Mouse (Mus musculus) cerebellum, adult 9-10 months (tissue): ENCODE results near the gene Ccl6.

Experiments
- DNase-seq: peaks from one replicate; pipeline ENCODE4 v3.0.0; 2022

Gene Ccl6

DNA sequence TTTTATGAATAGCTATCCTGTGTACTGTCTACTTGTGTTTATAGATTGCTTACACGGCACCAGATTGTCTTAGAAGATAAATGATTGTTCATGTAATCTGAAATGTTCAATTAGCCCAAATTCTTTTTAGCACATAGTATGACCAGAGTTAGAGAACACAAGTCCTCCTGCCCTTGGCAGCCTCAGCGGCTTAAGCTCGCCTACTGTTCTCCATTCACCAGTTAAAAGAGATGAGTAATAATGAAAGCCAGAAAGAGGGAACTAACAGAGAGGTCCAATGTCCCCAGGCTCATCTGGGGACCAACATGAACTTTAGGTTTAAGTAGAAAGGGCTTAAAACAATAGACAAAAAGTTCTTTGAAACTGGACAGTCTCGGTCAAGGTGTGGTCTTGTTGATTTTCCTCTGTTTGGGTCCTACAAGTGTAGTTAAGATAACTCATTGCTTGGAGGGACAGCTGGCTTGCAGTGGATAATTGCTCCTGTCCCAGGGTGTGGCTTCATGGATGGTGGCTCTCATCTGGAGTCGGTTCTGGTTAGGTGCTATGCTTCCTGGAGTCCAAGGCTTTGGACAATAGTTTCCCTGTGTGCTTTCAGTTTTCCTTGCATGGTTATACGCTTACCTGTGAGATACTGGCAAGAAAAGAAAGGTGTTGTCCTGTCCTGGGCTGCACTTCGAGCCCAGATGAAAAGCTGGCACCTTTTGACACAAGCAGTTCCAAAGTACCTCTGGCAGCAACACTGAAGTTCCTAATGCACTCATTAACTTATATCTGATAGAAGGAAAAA, 3.0 kb upstream of the Ccl6 start:
- DNase-seq: no peak

DNA sequence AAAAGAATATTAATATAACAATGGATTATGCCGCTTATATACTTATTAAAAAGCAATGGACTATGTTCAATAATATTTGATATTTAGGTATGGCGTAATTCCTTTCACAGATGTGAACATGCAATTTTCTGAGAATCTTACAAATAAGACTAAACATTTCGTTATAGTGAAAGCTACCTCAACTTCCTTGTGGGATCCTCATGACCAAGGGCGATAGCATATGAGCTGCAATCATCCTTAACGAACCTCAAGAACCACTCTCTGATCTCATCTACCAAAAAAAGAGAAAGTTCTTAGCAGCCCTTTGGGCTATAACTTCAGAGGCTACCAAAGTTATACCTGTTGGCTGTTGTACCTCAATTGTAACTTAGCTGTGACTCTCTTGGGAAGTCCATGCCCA, 566 bp upstream of the Ccl6 start:
- no peak for DNase-seq

GRCm38 (mm10) chr11:83584232-83584631, 8.7 kb downstream of the Ccl6 start:
- no peak for DNase-seq

DNA sequence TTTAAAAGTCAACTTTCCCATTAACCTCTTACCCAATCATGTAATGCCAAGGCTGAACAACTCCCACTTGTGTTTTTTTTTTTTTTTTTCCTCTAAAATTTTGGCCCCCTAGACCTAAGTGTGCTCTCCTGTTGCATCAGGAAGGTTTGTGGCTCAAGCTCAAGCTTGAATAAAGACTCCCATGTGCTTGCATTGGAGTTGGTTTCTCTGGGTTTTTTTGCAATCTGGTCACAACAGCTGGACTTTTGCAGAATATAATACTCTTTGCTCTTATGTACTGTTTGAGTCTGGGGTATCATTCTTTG, 9.5 kb downstream of the Ccl6 start:
- no peak for DNase-seq

GRCm38 (mm10) chr11:83582626-83583449, 10.0 kb downstream of the Ccl6 start:
- DNase-seq: no peak

GRCm38 (mm10) chr11:83581626-83582610, 11.0 kb downstream of the Ccl6 start:
- no peak for DNase-seq

GRCm38 (mm10) chr11:83580699-83581232, 12.1 kb downstream of the Ccl6 start:
- DNase-seq: no peak

GRCm38 (mm10) chr11:83578999-83579398, 13.9 kb downstream of the Ccl6 start:
- DNase-seq: no peak

DNA sequence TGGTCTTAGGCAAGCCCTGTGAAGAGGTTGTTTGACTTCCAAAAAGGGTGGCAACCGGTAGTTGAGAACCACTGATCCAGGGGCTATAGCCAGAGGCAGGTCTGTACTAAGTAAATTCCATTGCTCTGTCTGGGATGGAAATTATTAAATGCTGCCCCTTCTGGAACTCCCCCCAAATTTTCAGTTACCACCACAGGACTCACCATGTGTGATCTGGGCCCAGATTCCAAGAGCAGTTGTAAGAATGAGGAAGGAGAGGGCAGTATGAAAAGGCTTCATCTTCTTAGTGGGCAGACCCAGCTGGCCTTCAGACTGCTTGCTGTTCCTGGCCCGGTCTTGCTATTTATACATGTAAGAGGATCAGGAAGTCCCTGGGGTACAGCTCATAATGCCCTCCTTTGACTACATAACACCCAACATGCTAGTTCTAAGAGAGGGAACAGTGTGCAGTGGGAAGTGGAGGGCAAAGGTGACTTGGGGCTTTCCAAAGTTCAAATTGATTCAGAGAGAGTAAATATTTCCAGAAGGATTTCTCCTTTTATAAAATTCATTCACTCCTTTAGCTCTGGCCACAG, 14.6 kb downstream of the Ccl6 start, which contains the start of gene Ccl9:
Gene Ccl9 (minus strand): TSS at position 451 of the 575 bp plus-strand sequence.
- no peak for DNase-seq

DNA sequence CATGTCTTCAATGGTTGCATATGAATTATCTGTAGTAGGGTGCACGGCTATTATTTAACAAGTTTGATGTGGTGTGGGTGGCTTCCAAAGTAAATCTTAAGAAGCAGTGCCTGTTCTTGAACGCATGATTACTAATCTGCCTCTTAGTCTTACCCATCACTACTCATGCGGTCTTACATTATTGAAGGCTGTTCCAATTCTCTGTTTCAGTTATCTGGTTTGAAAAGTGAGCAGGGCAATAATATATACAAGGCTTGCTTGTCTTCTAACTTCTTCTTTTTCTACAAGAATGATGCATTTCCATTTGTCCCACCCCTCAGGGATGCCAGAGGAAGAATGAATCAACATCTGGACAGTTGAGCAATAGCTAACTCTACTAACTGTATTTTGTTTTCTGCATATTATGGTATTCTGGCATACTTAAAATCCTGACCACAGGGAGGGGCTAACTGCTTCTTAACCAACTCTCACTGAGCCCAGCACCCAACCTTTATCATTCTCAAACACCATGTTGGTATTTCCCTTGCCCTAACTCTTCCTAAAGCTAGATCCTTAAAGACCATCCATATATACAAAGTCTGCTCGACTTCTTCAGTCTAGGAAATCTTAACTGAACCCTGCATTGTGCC, 15.8 kb downstream of the Ccl6 start:
- DNase-seq: no peak

GRCm38 (mm10) chr11:83572834-83573233, 20.1 kb downstream of the Ccl6 start:
- DNase-seq: no peak

GRCm38 (mm10) chr11:83572223-83572622, 20.7 kb downstream of the Ccl6 start:
- DNase-seq: no peak

DNA sequence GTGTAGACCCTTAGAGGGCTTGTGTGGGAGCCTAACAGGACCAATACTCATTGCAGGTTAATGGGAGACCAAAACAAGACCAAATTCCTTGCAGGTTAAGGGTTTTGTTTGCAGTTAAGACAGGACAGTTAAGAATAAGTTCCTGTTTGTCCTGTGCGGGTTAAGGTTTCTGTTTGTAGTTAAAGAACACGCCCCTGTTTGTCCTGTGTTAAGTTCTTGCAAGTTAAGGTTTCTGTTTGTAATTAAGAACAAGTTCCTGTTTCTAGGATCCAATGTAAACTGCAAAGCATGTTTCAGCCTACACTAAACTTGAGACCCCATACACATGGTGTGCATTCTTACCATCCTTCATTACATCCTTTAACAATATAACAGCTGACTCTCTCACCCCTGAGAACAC, 22.7 kb downstream of the Ccl6 start:
- DNase-seq: no peak

GRCm38 (mm10) chr11:83569249-83569648, 23.6 kb downstream of the Ccl6 start:
- DNase-seq: no peak

GRCm38 (mm10) chr11:83568786-83569185, 24.1 kb downstream of the Ccl6 start:
- no peak for DNase-seq

DNA sequence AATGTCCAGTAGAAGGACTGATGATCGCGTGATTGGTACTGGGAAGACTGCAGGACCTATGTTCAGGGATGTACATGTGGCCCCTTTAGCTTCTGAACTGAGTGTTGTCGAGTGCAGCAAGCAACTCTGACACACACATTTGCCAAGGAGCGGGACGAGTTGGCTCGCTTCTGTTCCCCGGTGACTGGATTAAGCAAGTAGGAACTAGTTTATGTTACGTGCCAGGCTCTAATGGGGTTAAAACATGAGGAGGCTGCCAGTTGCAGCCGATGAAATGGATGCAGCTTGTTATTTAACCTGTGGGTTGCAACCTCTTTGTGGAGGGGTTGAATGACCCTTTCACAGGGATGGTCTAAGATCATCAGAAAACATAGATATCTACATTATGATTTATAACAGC, 24.8 kb downstream of the Ccl6 start:
- no peak for DNase-seq

DNA sequence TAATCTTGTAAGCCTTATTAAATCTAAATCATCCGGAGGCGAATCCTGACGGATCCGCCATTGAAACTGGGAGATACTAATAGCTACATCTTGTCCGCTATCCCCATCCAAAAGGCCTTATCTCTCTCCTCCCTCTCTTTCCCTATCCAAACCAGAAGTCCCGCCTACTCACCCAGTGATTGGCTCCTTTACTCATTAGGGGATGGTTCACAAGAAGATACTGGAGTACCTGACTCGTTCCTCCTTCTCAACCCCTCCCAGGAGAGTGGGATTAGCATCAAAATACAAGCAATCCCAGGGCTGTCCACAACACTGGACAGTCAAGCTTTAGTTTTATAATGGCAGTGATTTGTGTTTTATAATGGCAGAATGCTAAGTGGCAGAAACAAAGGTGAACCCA, 25.6 kb downstream of the Ccl6 start:
- no peak for DNase-seq

DNA sequence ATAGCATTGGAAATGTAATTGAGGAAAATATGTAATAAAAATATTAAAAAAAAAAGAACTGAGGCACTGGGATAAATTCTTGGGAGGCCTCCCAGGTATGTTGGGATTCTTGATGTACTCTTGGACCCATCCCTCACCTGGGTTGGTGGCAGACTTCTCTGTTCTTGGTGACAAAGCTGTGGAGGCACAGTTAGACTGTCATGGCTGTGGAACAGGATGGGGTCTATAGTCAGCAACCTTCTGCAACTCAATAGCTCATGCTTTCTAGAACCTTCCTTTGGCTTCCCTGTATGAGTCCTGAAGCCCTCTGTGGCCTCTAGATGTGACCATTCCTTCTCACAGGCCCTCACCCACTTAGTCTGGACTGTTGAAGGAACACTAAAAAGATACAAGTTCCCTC, 26.3 kb downstream of the Ccl6 start:
- DNase-seq: no peak

GRCm38 (mm10) chr11:83563754-83564153, 29.1 kb downstream of the Ccl6 start:
- no peak for DNase-seq

- DNase-seq: no peak
These were observed 30.5 kb downstream of the Ccl6 start for GRCm38 (mm10) chr11:83562311-83562887.

GRCm38 (mm10) chr11:83560405-83560804, 32.5 kb downstream of the Ccl6 start:
- DNase-seq: no peak

GRCm38 (mm10) chr11:83557074-83557473, 35.8 kb downstream of the Ccl6 start:
- DNase-seq: no peak
